Mouse (Mus musculus) layer of hippocampus, adult 9-11 months (tissue): ENCODE data around the gene Tmie.
A peak's percentile ranks its signal among the peaks of the same experiment; 100 is the strongest.

Source experiments
- DNase-seq: peaks from one replicate; pipeline ENCODE4 v3.0.0; 2022

The Tmie gene

GRCm38 (mm10) chr9:110887388-110888303 lies 7.7 kb upstream of the Tmie start:
- DNase-seq, result no peak

- DNase-seq, result no peak
Observed at GRCm38 (mm10) chr9:110881953-110882352, 2.0 kb upstream of the Tmie start.

GRCm38 (mm10) chr9:110880772-110881171 lies 859 bp upstream of the Tmie start:
- DNase-seq, result no peak

GRCm38 (mm10) chr9:110879191-110879920 lies 557 bp downstream of the Tmie start, which contains the start of gene Als2cl:
Gene Als2cl, plus strand, starts transcription at chr9:110879870.
- peak; percentile 57 for DNase-seq

GRCm38 (mm10) chr9:110877888-110878287 lies 2.0 kb downstream of the Tmie start:
- DNase-seq, result peak; percentile 60

- DNase-seq, result no peak
Observed at GRCm38 (mm10) chr9:110877353-110877752, 2.6 kb downstream of the Tmie start.

GRCm38 (mm10) chr9:110875288-110875695 lies 4.6 kb downstream of the Tmie start:
- DNase-seq, result no peak

GRCm38 (mm10) chr9:110874660-110875191 lies 5.2 kb downstream of the Tmie start:
- no peak for DNase-seq

- DNase-seq, result peak; percentile 35
Observed at GRCm38 (mm10) chr9:110873681-110874659, 5.9 kb downstream of the Tmie start.

GRCm38 (mm10) chr9:110871030-110871429 lies 8.9 kb downstream of the Tmie start:
- no peak for DNase-seq

GRCm38 (mm10) chr9:110858967-110859596 lies 20.8 kb downstream of the Tmie start:
- DNase-seq, result no peak

GRCm38 (mm10) chr9:110858523-110858922 lies 21.4 kb downstream of the Tmie start:
- no peak for DNase-seq

- DNase-seq, result no peak
Observed at GRCm38 (mm10) chr9:110857781-110858472, 22.0 kb downstream of the Tmie start, which contains the start of gene Prss50. Gene Prss50, plus strand, starts transcription at chr9:110857967.

- DNase-seq, result no peak
Observed at GRCm38 (mm10) chr9:110856920-110857319, 23.0 kb downstream of the Tmie start.

- DNase-seq, result no peak
Observed at GRCm38 (mm10) chr9:110855903-110856302, 24.0 kb downstream of the Tmie start.

- no peak for DNase-seq
Observed at GRCm38 (mm10) chr9:110849162-110849561, 30.8 kb downstream of the Tmie start.

- DNase-seq, result no peak
Observed at GRCm38 (mm10) chr9:110844206-110844605, 35.7 kb downstream of the Tmie start, which contains the start of gene Prss46. Gene Prss46, plus strand, starts transcription at chr9:110844506.

GRCm38 (mm10) chr9:110841438-110841837 lies 38.5 kb downstream of the Tmie start:
- DNase-seq, result no peak

GRCm38 (mm10) chr9:110840905-110841304 lies 39.0 kb downstream of the Tmie start:
- no peak for DNase-seq

- peak; percentile 40 for DNase-seq
Observed at GRCm38 (mm10) chr9:110836112-110836511, 43.8 kb downstream of the Tmie start.

GRCm38 (mm10) chr9:110834961-110835360 lies 45.0 kb downstream of the Tmie start:
- no peak for DNase-seq
